Comparison of ENCODE assay signal across 16 mouse cellular contexts in the genomic region with DNA sequence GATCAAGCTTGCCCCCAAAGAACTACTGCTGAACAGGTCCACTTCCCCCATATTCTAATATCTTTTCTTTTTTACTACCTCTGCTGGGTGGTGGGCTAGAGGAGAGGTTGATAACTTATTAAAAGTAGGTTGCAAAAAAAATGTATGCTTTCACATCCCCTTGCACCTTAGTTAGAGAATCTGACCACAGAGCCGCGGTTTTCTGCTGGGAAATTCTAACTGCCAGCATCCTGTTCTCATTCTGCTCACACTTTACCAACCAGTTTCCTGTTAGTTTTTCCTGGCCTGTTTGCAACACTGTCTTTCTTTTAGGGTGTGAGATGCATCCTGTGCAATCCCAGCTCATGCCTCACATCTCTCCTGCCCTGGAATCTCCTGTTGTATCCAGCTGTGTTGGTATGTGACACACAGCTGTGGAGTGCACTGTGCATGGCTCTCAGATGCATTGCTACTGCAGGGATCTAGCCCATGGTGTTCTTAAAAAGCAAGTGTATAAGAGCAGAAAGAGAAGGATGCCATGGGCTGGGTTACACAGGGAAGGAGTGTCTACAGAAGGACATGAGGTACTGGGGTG. TPM values are rescaled to one million over a fixed set of nuclear protein-coding genes. Genes with fewer than 3 reads are reported as not detected.
A peak's percentile ranks its signal among the peaks of the same experiment; 100 is the strongest.
DNase-seq lines count a peak whose midpoint lies in the region; ATAC-seq and TF ChIP-seq lines count a peak whose summit lies in the region.
"Had no signal": no experiment of that assay in that cellular context is flagged by ENCODE, and none has a peak within 500 bp of the region (broad histone marks: within the 10 kb centered on the region; RNA-seq: fewer than 3 reads in every experiment).

No protein-coding gene starts in this region.

- H3K4me1 ChIP-seq in lung, embryonic 14.5 days (ENCODE audit: insufficient read depth), result no peaks in the 10 kb centered on the region
- H3K4me1 ChIP-seq in lung, postnatal 0 days (ENCODE audit: insufficient read depth, low read depth, low read length), result no peaks in the 10 kb centered on the region
- no peaks in the 10 kb centered on the region for H3K4me1 ChIP-seq in hindbrain, embryonic 14.5 days (replicated peaks; ENCODE audit: control insufficient read depth, insufficient read depth, low read length)
- H3K4me1 ChIP-seq: embryonic facial prominence, embryonic 12.5 days; heart, embryonic 13.5 days; hindbrain, embryonic 15.5 days; limb, embryonic 12.5 days had no signal

- H3K4me2 ChIP-seq in lung, embryonic 14.5 days, result no peak overlapping the region
- no peak overlapping the region for H3K4me2 ChIP-seq in lung, postnatal 0 days (replicated peaks; ENCODE audit: low read depth, low read length)
- H3K4me2 ChIP-seq in hindbrain, embryonic 14.5 days (replicated peaks), result no peak overlapping the region
- H3K4me2 ChIP-seq: embryonic facial prominence, embryonic 12.5 days; heart, embryonic 13.5 days; hindbrain, embryonic 15.5 days; limb, embryonic 12.5 days had no signal

- no peak overlapping the region for H3K27ac ChIP-seq in lung, embryonic 14.5 days (ENCODE audit: low read depth)
- no peak overlapping the region for H3K27ac ChIP-seq in lung, postnatal 0 days (ENCODE audit: low read length)
- H3K27ac ChIP-seq in hindbrain, embryonic 14.5 days, result no peak overlapping the region
- H3K27ac ChIP-seq: embryonic facial prominence, embryonic 12.5 days; heart, embryonic 13.5 days; hindbrain, embryonic 15.5 days; limb, embryonic 12.5 days had no signal

- no peaks in the 10 kb centered on the region for H3K36me3 ChIP-seq in lung, embryonic 14.5 days (ENCODE audit: insufficient read depth)
- no peaks in the 10 kb centered on the region for H3K36me3 ChIP-seq in lung, postnatal 0 days (ENCODE audit: insufficient read depth, low read length)
- H3K36me3 ChIP-seq in hindbrain, embryonic 14.5 days (replicated peaks; ENCODE audit: control insufficient read depth, insufficient read depth), result no peaks in the 10 kb centered on the region
- H3K36me3 ChIP-seq: embryonic facial prominence, embryonic 12.5 days; heart, embryonic 13.5 days; hindbrain, embryonic 15.5 days; limb, embryonic 12.5 days had no signal

- no peak overlapping the region for H3K4me3 ChIP-seq in lung, embryonic 14.5 days (ENCODE audit: low read depth, low read length)
- H3K4me3 ChIP-seq in lung, postnatal 0 days (ENCODE audit: low read depth, low read length), result no peak overlapping the region
- H3K4me3 ChIP-seq in hindbrain, embryonic 14.5 days (replicated peaks; ENCODE audit: low read length), result no peak overlapping the region
- H3K4me3 ChIP-seq: embryonic facial prominence, embryonic 12.5 days; heart, embryonic 13.5 days; hindbrain, embryonic 15.5 days; limb, embryonic 12.5 days had no signal

- no peaks in the 10 kb centered on the region for H3K9me3 ChIP-seq in lung, embryonic 14.5 days (ENCODE audit: low read depth, low read length)
- no peaks in the 10 kb centered on the region for H3K9me3 ChIP-seq in lung, postnatal 0 days (ENCODE audit: low read length)
- H3K9me3 ChIP-seq in hindbrain, embryonic 14.5 days (ENCODE audit: control insufficient read depth, low read length), result no peaks in the 10 kb centered on the region
- H3K9me3 ChIP-seq: embryonic facial prominence, embryonic 12.5 days; heart, embryonic 13.5 days; hindbrain, embryonic 15.5 days; limb, embryonic 12.5 days had no signal

- H3K27me3 ChIP-seq in lung, embryonic 14.5 days (ENCODE audit: insufficient read depth, low read length), result no peaks in the 10 kb centered on the region
- H3K27me3 ChIP-seq in lung, postnatal 0 days (replicated peaks; ENCODE audit: insufficient read depth, low read length), result no peaks in the 10 kb centered on the region
- no peaks in the 10 kb centered on the region for H3K27me3 ChIP-seq in hindbrain, embryonic 14.5 days (ENCODE audit: control insufficient read depth, insufficient read depth, low read length)
- H3K27me3 ChIP-seq: embryonic facial prominence, embryonic 12.5 days; heart, embryonic 13.5 days; hindbrain, embryonic 15.5 days; limb, embryonic 12.5 days had no signal

- TF ChIP-seq EP300 in lung, postnatal 0 days (IDR thresholded peaks at IDR 0.05), result no peak

- TF ChIP-seq CTCF in lung, embryonic 14.5 days (IDR thresholded peaks at IDR 0.05; ENCODE audit: low read depth), result no peak
- no peak for TF ChIP-seq CTCF in lung, postnatal 0 days (IDR thresholded peaks at IDR 0.05)

- no peak for DNase-seq in lung, embryonic 14.5 days
- DNase-seq in lung, postnatal 0 days (ENCODE audit: low spot score), result no peak
- DNase-seq in thymus, postnatal 25 days, result peak; percentile 74
- DNase-seq in hindbrain, embryonic 14.5 days (ENCODE audit: low spot score), result no peak
- DNase-seq in urinary bladder, postnatal 10 days (ENCODE audit: low spot score), result no peak
- no peak for DNase-seq in kidney, adult 11 months
- DNase-seq: cerebellum, adult 9-11 months; gastrocnemius, postnatal 25 days had no signal

- 43% methylated on average over 2 of the region's 2 CpGs for WGBS in lung, embryonic 14.5 days
- 40% methylated on average over 2 of the region's 2 CpGs for WGBS in lung, postnatal 0 days
- 88% methylated on average over 2 of the region's 2 CpGs for WGBS in hindbrain, embryonic 14.5 days

- peak; percentile 52; the same call in 1 of the 2 replicates for ATAC-seq in lung, embryonic 14.5 days (ENCODE audit: insufficient read depth)
- ATAC-seq in lung, postnatal 0 days, result no peak
- peak; percentile 91 for ATAC-seq in activated CD4-positive, CD25-positive, alpha-beta regulatory T cell, adult 4 months
- ATAC-seq in megakaryocyte-erythroid progenitor cell, adult 5-6 weeks (replicated peaks; ENCODE audit: low FRiP score, low TSS enrichment, poor library complexity, severe bottlenecking), result 0 out of 2 replicates have a peak, but pooled peaks have one; percentile 28
- ATAC-seq in hindbrain, embryonic 14.5 days (ENCODE audit: low FRiP score), result no peak

- H3K9ac ChIP-seq in lung, embryonic 14.5 days, result no peak overlapping the region
- no peak overlapping the region for H3K9ac ChIP-seq in lung, postnatal 0 days (replicated peaks; ENCODE audit: low read depth)
- H3K9ac ChIP-seq in hindbrain, embryonic 14.5 days, result no peak overlapping the region
- H3K9ac ChIP-seq: embryonic facial prominence, embryonic 12.5 days; heart, embryonic 13.5 days; hindbrain, embryonic 15.5 days; limb, embryonic 12.5 days had no signal

RNA-seq across cellular contexts. Expression of a gene that starts 8.7 kb away (rescaled TPM):
- polyA plus RNA-seq in lung, embryonic 14.5 days (2014; fragmentation: Nextera tagmentation; extraction: Ambion mirVana), result 0.21 and 0.47 TPM in 2 replicates
- 0.35 and 0.37 TPM in 2 replicates for polyA plus RNA-seq in lung, postnatal 0 days (2015; fragmentation: Nextera tagmentation; extraction: Ambion mirVana)
- polyA plus RNA-seq in activated CD4-positive, CD25-positive, alpha-beta regulatory T cell, adult 4 months (2017; shearing (Covaris generic)), result 1 to 10 TPM; 4.8 to 5.5 TPM
- 0.96 TPM in 1 of 2 replicates, not detected in the other for total RNA-seq in megakaryocyte-erythroid progenitor cell, adult 5-6 weeks (2014; fragmentation: Nextera tagmentation)
- 1.6 and 3.3 TPM in 2 replicates for total RNA-seq in megakaryocyte-erythroid progenitor cell, adult 5-6 weeks (2017)
- polyA plus RNA-seq in hindbrain, embryonic 14.5 days (2014; fragmentation: Nextera tagmentation; extraction: Ambion mirVana), result 0.37 and 0.62 TPM in 2 replicates
- total RNA-seq: gastrocnemius, postnatal 25 days; layer of hippocampus, postnatal 25 days had no signal
- polyA plus RNA-seq: forebrain, embryonic 11.5 days; heart, embryonic 13.5 days had no signal

Comparison
In these comparisons a context has a peak if more than half of its experiments do, and no peak if none do; other contexts are left out.
1. ATAC-seq: peak in lung, embryonic 14.5 days (single experiment), activated CD4-positive, CD25-positive, alpha-beta regulatory T cell, adult 4 months (single experiment) and megakaryocyte-erythroid progenitor cell, adult 5-6 weeks (single experiment); none in lung, postnatal 0 days (single experiment) and hindbrain, embryonic 14.5 days (single experiment).